Mouse (Mus musculus) heart, embryonic 16.5 days (tissue): Measurements from ENCODE around the gene Stim2. TPM values are rescaled to one million over a fixed set of nuclear protein-coding genes. Genes with fewer than 3 reads are reported as not detected.
A peak's percentile ranks its signal among the peaks of the same experiment; 100 is the strongest.

ENCODE experiments used
- ATAC-seq: fragments of 200-750 bp; cut with Nextera tagmentation; replicated peaks from 2 replicates; pipeline ENCODE4 v1.8.0; 2017; ENCODE audit warnings: moderate number of reproducible peaks; ENCODE audit not compliant: insufficient read depth, low FRiP score; ENCODE audit errors: extremely low read depth
- H3K27ac ChIP-seq: fragments of 300-500 bp; sonication (generic); 2 replicates; pipeline ENCODE4 v1.5.1; 2014; ENCODE audit warnings: mild to moderate bottlenecking, low read length, control low read depth, moderate library complexity
- H3K27me3 ChIP-seq: fragments of 300-500 bp; sonication (generic); 2 replicates; pipeline ENCODE4 v1.6.1; 2014; ENCODE audit warnings: low read length, mixed read lengths; ENCODE audit not compliant: control insufficient read depth, insufficient read depth
- H3K36me3 ChIP-seq: fragments of 300-500 bp; sonication (generic); 2 replicates; pipeline ENCODE4 v1.6.1; 2014; ENCODE audit not compliant: control insufficient read depth, insufficient read depth
- H3K4me1 ChIP-seq: fragments of 300-500 bp; sonication (generic); 2 replicates; pipeline ENCODE4 v1.6.1; 2014; ENCODE audit warnings: low read length, mixed read lengths; ENCODE audit not compliant: control insufficient read depth, insufficient read depth
- H3K4me2 ChIP-seq: fragments of 300-500 bp; sonication (generic); 2 replicates; pipeline ENCODE4 v1.6.1; 2014; ENCODE audit warnings: low read depth, mild to moderate bottlenecking, control low read depth, low read length
- H3K4me3 ChIP-seq: fragments of 300-500 bp; sonication (generic); 2 replicates; pipeline ENCODE4 v1.5.1; 2014; ENCODE audit warnings: mild to moderate bottlenecking, control low read depth, low read length
- H3K9ac ChIP-seq: fragments of 300-500 bp; sonication (generic); 2 replicates; pipeline ENCODE4 v1.6.1; 2014; ENCODE audit warnings: low read length, control low read depth
- H3K9me3 ChIP-seq: fragments of 300-500 bp; sonication (generic); replicated peaks from 2 replicates; pipeline ENCODE4 v1.6.1; 2016; ENCODE audit warnings: low read length; ENCODE audit not compliant: control insufficient read depth
- WGBS: fragments of 180-500 bp; shearing (Covaris S2); extraction: QIAGEN DNeasy Blood & Tissue Kit; methylation state at CpG from one replicate; pipeline ENCODE4 v1.1.7; 2014; 5-methylcytosine and 5-hydroxymethylcytosine counted together
- polyA plus RNA-seq: library from polyadenylated mRNA; unstranded; fragments of >200 nt; fragmentation: Nextera tagmentation; extraction: Ambion mirVana; gene quantifications from 2 replicates; pipeline ENCODE4 v1.2.1, GENCODE M21; 2015

The Stim2 gene
- polyA plus RNA-seq, 1 experiment from 2014 or later = 7.8 TPM

DNA sequence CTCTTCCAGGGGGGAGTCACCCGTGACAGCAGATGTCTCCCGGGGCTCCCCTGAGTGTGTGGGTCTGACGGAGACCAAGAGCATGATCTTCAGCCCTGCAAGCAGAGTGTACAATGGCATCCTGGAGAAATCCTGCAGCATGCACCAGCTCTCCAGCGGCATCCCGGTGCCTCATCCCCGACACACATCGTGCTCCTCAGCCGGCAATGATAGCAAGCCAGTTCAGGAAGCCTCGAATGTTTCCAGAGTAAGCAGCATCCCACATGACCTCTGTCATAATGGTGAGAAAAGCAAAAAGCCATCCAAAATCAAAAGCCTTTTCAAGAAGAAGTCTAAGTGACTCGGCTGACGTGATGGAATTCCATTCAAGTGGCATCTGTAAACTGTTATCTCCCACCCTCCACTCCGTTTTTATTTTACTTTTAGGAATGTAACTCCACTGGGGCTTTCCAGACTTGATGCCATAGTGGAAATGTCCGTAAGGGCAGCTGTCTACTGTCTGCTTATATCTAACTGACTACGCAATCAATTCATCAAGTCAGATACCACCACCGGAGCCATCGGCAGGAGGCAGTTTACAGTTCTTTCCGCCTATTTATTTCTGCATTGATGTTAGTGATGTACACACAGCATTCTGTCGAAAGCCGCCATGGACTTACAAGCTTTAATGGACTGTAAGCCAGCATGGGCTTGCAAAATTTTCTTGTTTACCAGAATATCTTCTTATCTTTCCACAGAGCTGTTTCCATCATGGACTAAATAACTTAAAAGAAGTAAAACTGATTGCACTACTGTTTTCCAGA is 120.3 kb downstream of the Stim2 start:
- no peaks in the 10 kb centered on the region for H3K9me3 ChIP-seq
- H3K4me1 ChIP-seq = no peaks in the 10 kb centered on the region
- 57% methylated on average over 19 of the region's 19 CpGs for WGBS
- H3K4me3 ChIP-seq = no peak overlapping the region
- H3K36me3 ChIP-seq = peaks cover 8% of the 10 kb centered on the region; the same call in 1 of the 2 replicates
- no peak overlapping the region for H3K4me2 ChIP-seq
- ATAC-seq = no peak
- H3K27ac ChIP-seq = no peak overlapping the region
- no peaks in the 10 kb centered on the region for H3K27me3 ChIP-seq
- no peak overlapping the region for H3K9ac ChIP-seq

DNA sequence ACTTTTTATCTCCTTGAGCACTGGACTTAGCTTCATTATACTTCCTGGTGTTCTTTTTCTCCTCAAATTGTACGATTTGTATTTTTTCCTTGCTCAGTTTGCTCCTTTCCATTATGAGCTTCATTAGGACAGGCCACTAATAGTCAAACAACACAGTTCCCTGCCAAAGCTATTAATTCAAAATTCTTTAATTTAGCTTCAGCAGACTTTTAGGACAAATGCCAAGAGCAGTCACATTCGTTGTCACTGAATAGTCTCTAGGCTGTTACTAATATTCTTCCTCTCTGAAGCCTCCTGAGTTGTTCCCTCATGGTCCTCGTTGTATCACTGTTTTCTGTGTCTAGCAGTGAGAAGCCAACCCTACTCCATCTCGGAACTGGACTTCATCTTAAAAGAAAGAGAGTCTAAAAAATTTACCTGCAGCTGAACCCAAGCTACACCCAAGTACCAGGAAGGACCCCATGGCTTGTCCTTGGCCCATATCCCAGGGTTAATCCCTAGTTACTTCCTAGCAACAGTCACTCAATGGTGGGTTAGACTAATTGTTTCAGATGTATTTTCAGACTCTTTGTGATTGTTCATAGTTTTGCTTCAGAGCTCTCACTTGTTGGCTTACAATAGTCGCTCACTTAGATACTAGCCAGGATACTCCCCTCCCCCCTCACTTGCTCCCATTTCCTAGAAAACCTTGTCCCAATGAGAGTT is 149.9 kb downstream of the Stim2 start:
- Histone ChIP-seq H3K27me3 (no peaks in the 10 kb centered on the region), H3K9me3 (no peaks in the 10 kb centered on the region), H3K4me1 (no peaks in the 10 kb centered on the region), H3K4me3 (no peak overlapping the region), H3K36me3 (no peaks in the 10 kb centered on the region), H3K4me2 (no peak overlapping the region), H3K27ac (no peak overlapping the region), H3K9ac (no peak overlapping the region)
- WGBS = 80% methylated on average over 5 of the region's 5 CpGs
- ATAC-seq = no peak

DNA sequence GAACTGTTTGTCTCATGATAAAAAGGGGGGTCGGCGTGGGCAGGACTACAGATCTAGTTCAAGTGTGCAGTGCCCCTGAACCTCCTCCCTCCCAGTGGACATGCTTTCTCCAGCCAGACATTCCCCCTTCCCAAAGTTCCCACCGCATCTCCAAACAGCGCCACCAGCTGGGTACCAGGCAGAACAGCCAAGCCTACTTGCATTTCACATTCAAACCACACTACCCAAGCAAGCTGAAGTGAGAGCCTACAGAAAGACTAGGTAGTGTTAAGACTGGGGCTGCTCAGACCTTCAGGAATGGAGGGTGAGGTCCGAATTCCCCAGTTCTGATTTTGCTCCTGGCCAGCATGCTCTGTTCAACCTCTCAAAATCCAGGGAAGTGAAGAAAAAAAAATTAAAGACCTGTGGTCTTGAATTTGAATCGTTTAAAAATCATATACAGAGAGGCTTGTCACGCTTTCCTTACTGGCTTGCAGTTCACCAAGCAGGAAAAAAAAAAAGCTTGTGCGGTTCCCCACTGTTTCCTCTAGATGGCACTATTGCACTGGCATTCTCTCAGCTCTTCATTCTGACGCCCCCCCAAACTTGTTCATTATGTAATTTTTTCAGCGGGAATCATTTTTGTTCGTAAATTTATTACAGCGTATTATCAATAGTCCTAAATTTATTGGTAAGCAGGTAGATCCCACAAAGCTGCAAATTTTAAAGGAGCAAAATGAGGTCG is 156.4 kb downstream of the Stim2 start:
- ATAC-seq = no peak

DNA sequence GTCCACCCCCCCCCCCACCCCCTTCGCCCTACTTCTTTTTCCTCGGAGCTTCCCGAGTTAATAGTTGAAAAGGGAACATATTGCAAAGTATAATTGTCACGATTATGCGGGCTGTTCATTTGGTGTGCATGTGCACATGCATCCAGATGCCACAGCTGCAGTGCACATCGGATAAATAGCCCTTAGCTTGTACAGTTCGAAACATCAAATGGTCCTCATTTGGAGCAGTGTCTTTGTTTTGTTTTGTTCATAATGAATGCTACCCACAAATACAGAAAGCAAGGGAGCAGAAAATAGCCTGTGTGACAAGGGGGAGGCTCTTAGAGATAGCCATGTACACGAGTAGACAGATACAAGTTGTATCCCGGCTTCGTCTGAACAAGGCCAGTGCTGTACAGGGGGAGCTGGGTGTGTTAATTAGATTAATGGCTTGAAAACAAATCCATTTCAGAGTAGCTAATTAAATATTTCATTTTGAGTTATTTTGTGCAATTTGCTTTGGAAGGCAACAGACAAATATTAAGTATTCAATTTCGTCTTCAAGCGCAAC is 157.0 kb downstream of the Stim2 start:
- Histone ChIP-seq H3K9ac (no peak overlapping the region), H3K36me3 (no peaks in the 10 kb centered on the region), H3K27me3 (no peaks in the 10 kb centered on the region), H3K4me1 (peaks cover 29% of the 10 kb centered on the region), H3K27ac (no peak overlapping the region), H3K9me3 (no peaks in the 10 kb centered on the region), H3K4me3 (peak overlapping the region; percentile 18; the same call in 1 of the 2 replicates), H3K4me2 (peak overlapping the region; percentile 50)
- 60% methylated on average over 12 of the region's 12 CpGs for WGBS
- ATAC-seq = no peak

More for the DNA sequence above, 156.4 kb downstream of the Stim2 start:
- Histone ChIP-seq H3K9me3 (no peaks in the 10 kb centered on the region), H3K27ac (no peak overlapping the region), H3K36me3 (no peaks in the 10 kb centered on the region), H3K9ac (peak overlapping the region; percentile 6; the same call in 1 of the 2 replicates), H3K27me3 (no peaks in the 10 kb centered on the region), H3K4me1 (peaks cover 26% of the 10 kb centered on the region), H3K4me3 (peak overlapping the region; percentile 18; the same call in 1 of the 2 replicates), H3K4me2 (peak overlapping the region; percentile 50)
- 17% methylated on average over 13 of the region's 13 CpGs for WGBS

- no peak overlapping the region for H3K27ac ChIP-seq
- no peaks in the 10 kb centered on the region for H3K9me3 ChIP-seq
- no peak for ATAC-seq
- H3K4me1 ChIP-seq = peaks cover 29% of the 10 kb centered on the region
- no peak overlapping the region for H3K4me3 ChIP-seq
- no peaks in the 10 kb centered on the region for H3K27me3 ChIP-seq
- 82% methylated on average over 4 of the region's 4 CpGs for WGBS
- no peak overlapping the region for H3K4me2 ChIP-seq
- H3K36me3 ChIP-seq = no peaks in the 10 kb centered on the region
- no peak overlapping the region for H3K9ac ChIP-seq
Observed at GRCm38 (mm10) chr5:54155916-54156315, 157.6 kb downstream of the Stim2 start.

DNA sequence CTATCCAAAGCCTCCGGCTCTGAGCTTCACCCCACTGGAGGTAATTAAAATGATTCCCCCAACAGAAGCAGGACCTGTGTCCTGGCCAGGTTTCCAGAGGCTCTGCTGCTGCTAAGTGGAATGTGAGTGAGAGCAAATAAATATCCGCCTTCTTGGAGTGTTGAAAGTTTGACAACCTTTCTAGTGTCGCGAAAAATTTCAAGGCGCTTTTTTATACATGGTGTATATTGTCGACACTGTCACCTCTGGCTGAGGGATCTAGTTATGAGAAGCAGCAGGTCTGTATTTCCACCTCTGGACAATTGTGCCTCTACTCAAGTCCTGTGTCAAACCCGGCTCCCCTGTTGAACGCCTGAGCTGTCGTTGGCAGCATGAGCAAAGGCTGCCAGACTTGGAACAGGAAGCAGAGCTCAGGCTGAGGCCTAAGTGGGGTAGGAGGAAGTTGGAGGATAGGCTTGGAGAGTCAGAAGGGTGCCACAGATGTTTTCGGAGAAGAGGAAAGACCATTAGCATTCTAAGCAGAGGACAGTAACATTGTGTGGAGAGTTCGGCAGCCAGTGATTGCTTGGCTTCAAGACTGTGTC is 158.7 kb downstream of the Stim2 start:
- WGBS = 22% methylated on average over 11 of the region's 11 CpGs
- peaks cover 29% of the 10 kb centered on the region for H3K4me1 ChIP-seq
- peak; percentile 57 for ATAC-seq
- H3K36me3 ChIP-seq = no peaks in the 10 kb centered on the region
- no peak overlapping the region for H3K4me2 ChIP-seq
- H3K27me3 ChIP-seq = no peaks in the 10 kb centered on the region
- no peak overlapping the region for H3K4me3 ChIP-seq
- H3K9ac ChIP-seq = no peak overlapping the region
- H3K9me3 ChIP-seq = no peaks in the 10 kb centered on the region
- peak overlapping the region; percentile 63 for H3K27ac ChIP-seq

DNA sequence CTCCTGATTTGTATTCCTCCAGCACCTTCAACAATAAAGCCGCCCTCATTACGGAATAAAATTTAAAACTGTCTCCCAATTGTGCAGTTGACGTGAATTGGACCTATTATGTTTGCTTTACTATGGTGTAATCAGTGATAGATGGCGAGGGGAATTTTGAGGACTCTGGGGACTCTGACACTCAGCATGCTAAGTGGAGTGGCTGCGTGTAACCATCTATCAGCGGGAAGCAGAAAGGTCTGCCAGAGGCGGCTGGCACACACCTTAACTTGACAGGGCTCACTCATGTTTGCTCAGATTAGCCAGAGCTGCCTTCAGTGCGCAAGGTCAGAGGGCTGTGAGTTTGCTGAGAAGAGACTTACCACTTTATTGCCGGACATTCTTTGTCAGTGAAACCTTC is 159.9 kb downstream of the Stim2 start:
- no peaks in the 10 kb centered on the region for H3K27me3 ChIP-seq
- no peaks in the 10 kb centered on the region for H3K36me3 ChIP-seq
- H3K4me1 ChIP-seq = peaks cover 29% of the 10 kb centered on the region
- whole genome bisulfite sequencing = 29% methylated on average over 9 of the region's 9 CpGs
- no peaks in the 10 kb centered on the region for H3K9me3 ChIP-seq
- H3K4me2 ChIP-seq = no peak overlapping the region
- no peak overlapping the region for H3K9ac ChIP-seq
- H3K27ac ChIP-seq = peak overlapping the region; percentile 21; the same call in 1 of the 2 replicates
- no peak overlapping the region for H3K4me3 ChIP-seq
- ATAC-seq = peak; percentile 64

GRCm38 (mm10) chr5:54159156-54159793 is 161.0 kb downstream of the Stim2 start:
- H3K4me2 ChIP-seq = peak overlapping the region; percentile 50
- 10% methylated on average over 6 of the region's 6 CpGs for WGBS
- H3K27me3 ChIP-seq = no peaks in the 10 kb centered on the region
- no peaks in the 10 kb centered on the region for H3K9me3 ChIP-seq
- peak overlapping the region; percentile 47; the same call in 1 of the 2 replicates for H3K27ac ChIP-seq
- ATAC-seq = peak; percentile 52; the same call in 1 of the 2 replicates
- no peak overlapping the region for H3K9ac ChIP-seq
- H3K36me3 ChIP-seq = no peaks in the 10 kb centered on the region
- no peak overlapping the region for H3K4me3 ChIP-seq
- H3K4me1 ChIP-seq = peaks cover 34% of the 10 kb centered on the region
